Mouse (Mus musculus): ENCODE measurements around the gene Tle3. TPM values are rescaled to one million over a fixed set of nuclear protein-coding genes. Genes with fewer than 3 reads are reported as not detected.

Tle3 gene
- polyA plus RNA-seq, 1 experiment from 2014 or later, result 24.3 TPM

- Histone ChIP-seq H3K9ac (ENCODE audit: low read depth, low read length) (no peak overlapping the region), H3K4me1 (replicated peaks; ENCODE audit: control insufficient read depth, insufficient read depth, low read length) (peaks cover 44% of the 10 kb centered on the region), H3K27ac (ENCODE audit: low read depth, low read length) (peak overlapping the region; percentile 64), H3K27me3 (replicated peaks; ENCODE audit: control insufficient read depth, insufficient read depth, low read length) (no peaks in the 10 kb centered on the region), H3K4me2 (replicated peaks; ENCODE audit: low read depth) (no peak overlapping the region), H3K4me3 (ENCODE audit: low read depth, low read length) (no peak overlapping the region), H3K36me3 (ENCODE audit: control insufficient read depth, insufficient read depth) (peaks cover 55% of the 10 kb centered on the region; the same call in 1 of the 2 replicates), H3K9me3 (ENCODE audit: control insufficient read depth) (no peaks in the 10 kb centered on the region)
- ATAC-seq, result no peak
- WGBS, result 92% methylated on average over 3 of the region's 3 CpGs
- no peak for TF ChIP-seq CTCF (IDR thresholded peaks at IDR 0.05; ENCODE audit: low read depth)
Observed at GRCm38 (mm10) chr9:61381445-61381844, 9.3 kb downstream of the Tle3 start.

- Histone ChIP-seq H3K4me3 (ENCODE audit: low read depth, low read length) (no peak overlapping the region), H3K27ac (ENCODE audit: low read depth, low read length) (peak overlapping the region; percentile 64; the same call in 1 of the 2 replicates), H3K9me3 (ENCODE audit: control insufficient read depth) (no peaks in the 10 kb centered on the region), H3K36me3 (ENCODE audit: control insufficient read depth, insufficient read depth) (peaks cover 58% of the 10 kb centered on the region; the same call in 1 of the 2 replicates), H3K9ac (ENCODE audit: low read depth, low read length) (no peak overlapping the region), H3K27me3 (replicated peaks; ENCODE audit: control insufficient read depth, insufficient read depth, low read length) (no peaks in the 10 kb centered on the region), H3K4me2 (replicated peaks; ENCODE audit: low read depth) (no peak overlapping the region), H3K4me1 (replicated peaks; ENCODE audit: control insufficient read depth, insufficient read depth, low read length) (peaks cover 38% of the 10 kb centered on the region)
- 34% methylated on average over 8 of the region's 8 CpGs for WGBS
- 0 out of 2 replicates have a peak, but pooled peaks have one; percentile 16 for ATAC-seq
- no peak for TF ChIP-seq CTCF (IDR thresholded peaks at IDR 0.05; ENCODE audit: low read depth)
Observed at GRCm38 (mm10) chr9:61382595-61383186, 10.5 kb downstream of the Tle3 start.

DNA sequence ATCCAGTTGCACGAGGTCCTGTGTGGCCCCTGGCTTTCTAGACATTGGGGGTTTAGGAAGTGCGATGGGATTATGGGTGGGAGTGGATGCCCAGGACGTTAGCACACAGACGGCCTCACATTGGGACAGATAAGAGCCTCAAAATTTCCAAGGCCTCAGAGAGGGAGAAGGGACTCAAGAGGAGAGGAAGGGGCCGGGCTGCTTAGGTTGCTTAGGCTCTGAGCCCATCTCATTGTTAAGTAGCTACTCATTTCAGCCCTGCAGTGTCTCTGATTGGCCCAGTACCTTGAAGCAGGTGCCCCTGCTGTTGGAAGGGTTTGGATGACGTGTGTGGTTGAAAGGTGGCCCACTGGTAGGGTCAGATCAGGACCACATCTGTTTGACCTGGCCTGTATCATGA, 11.9 kb downstream of the Tle3 start:
- no peak overlapping the region for H3K4me2 ChIP-seq (replicated peaks; ENCODE audit: low read depth)
- 78% methylated on average over 6 of the region's 6 CpGs for WGBS
- H3K27me3 ChIP-seq (replicated peaks; ENCODE audit: control insufficient read depth, insufficient read depth, low read length), result no peaks in the 10 kb centered on the region
- ATAC-seq, result no peak
- H3K27ac ChIP-seq (ENCODE audit: low read depth, low read length), result no peak overlapping the region; the same call in 1 of the 2 replicates
- peaks cover 30% of the 10 kb centered on the region for H3K4me1 ChIP-seq (replicated peaks; ENCODE audit: control insufficient read depth, insufficient read depth, low read length)
- H3K9ac ChIP-seq (ENCODE audit: low read depth, low read length), result no peak overlapping the region
- H3K9me3 ChIP-seq (ENCODE audit: control insufficient read depth), result no peaks in the 10 kb centered on the region
- H3K36me3 ChIP-seq (ENCODE audit: control insufficient read depth, insufficient read depth), result peaks cover 52% of the 10 kb centered on the region; the same call in 1 of the 2 replicates
- TF ChIP-seq CTCF (IDR thresholded peaks at IDR 0.05; ENCODE audit: low read depth), result no peak
- no peak overlapping the region for H3K4me3 ChIP-seq (ENCODE audit: low read depth, low read length)

DNA sequence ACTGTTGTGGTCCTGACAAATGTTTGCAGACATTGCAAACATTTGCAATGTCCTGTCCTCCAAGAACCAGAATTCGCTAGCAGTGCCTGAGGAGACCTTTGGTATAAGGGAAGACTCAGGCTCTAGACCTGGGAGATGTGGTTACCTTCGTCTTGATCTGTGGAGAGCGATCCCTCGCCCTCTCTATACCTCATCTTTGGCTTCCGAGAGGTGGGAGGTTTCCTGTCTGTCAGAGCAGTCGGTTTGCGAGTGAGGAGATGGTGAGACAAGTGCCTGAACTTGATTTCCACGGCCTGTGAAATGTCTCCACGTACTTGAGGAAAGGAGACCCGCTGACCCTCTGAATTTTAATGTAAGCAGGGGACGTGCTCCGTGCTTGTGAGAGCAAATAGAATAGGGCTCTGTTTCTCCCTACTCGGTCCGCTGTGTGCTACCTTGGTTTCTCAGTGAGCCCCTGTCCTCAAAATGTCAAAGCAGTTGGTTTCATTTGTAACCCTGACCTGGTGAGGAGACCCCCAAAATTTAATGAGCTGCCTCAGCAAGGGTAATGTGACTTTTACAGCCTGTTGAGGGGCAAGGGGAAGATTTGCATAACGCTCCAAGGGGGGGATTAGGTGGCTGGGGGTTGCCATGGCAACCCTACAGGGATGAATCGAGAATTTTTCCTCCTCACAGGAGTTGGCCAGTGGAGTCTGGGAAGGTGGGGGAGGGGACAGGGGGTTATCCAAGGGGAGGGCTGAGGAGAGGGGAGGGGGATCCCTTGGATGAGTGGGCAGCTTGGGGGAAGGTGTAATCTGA, 12.7 kb downstream of the Tle3 start:
- no peak for ATAC-seq
- no peak for TF ChIP-seq CTCF (IDR thresholded peaks at IDR 0.05; ENCODE audit: low read depth)
- Histone ChIP-seq H3K36me3 (ENCODE audit: control insufficient read depth, insufficient read depth) (peaks cover 54% of the 10 kb centered on the region; the same call in 1 of the 2 replicates), H3K27me3 (replicated peaks; ENCODE audit: control insufficient read depth, insufficient read depth, low read length) (no peaks in the 10 kb centered on the region), H3K27ac (ENCODE audit: low read depth, low read length) (no peak overlapping the region), H3K9ac (ENCODE audit: low read depth, low read length) (no peak overlapping the region), H3K4me2 (replicated peaks; ENCODE audit: low read depth) (no peak overlapping the region), H3K9me3 (ENCODE audit: control insufficient read depth) (no peaks in the 10 kb centered on the region), H3K4me1 (replicated peaks; ENCODE audit: control insufficient read depth, insufficient read depth, low read length) (peaks cover 25% of the 10 kb centered on the region), H3K4me3 (ENCODE audit: low read depth, low read length) (no peak overlapping the region)
- 71% methylated on average over 16 of the region's 16 CpGs for WGBS

DNA sequence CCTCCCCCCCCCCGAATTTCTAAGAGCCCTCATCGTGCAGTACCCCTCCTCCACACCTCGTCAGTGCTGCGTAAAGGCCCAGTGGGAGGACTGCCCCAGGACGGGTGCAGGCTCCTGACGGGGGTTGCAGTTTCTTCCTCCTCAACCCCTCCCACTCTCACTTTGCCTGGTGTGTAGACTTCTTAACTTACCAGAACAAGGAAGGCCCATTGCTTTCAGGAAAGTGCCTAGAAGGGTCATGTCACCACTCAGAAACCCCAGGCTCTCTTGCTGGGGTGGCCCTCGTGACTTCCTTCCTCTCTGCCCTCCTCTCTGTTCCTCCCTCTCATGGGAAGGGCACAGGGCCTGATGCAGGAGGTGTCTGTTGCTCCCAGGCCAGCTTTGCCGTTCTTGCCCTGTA, 13.6 kb downstream of the Tle3 start:
- peaks cover 18% of the 10 kb centered on the region for H3K4me1 ChIP-seq (replicated peaks; ENCODE audit: control insufficient read depth, insufficient read depth, low read length)
- WGBS, result 66% methylated on average over 8 of the region's 8 CpGs
- H3K4me2 ChIP-seq (replicated peaks; ENCODE audit: low read depth), result no peak overlapping the region
- no peaks in the 10 kb centered on the region for H3K9me3 ChIP-seq (ENCODE audit: control insufficient read depth)
- H3K4me3 ChIP-seq (ENCODE audit: low read depth, low read length), result no peak overlapping the region
- no peak overlapping the region for H3K27ac ChIP-seq (ENCODE audit: low read depth, low read length)
- H3K27me3 ChIP-seq (replicated peaks; ENCODE audit: control insufficient read depth, insufficient read depth, low read length), result no peaks in the 10 kb centered on the region
- no peak overlapping the region for H3K9ac ChIP-seq (ENCODE audit: low read depth, low read length)
- peaks cover 54% of the 10 kb centered on the region; the same call in 1 of the 2 replicates for H3K36me3 ChIP-seq (ENCODE audit: control insufficient read depth, insufficient read depth)
- no peak for TF ChIP-seq CTCF (IDR thresholded peaks at IDR 0.05; ENCODE audit: low read depth)
- no peak for ATAC-seq

DNA sequence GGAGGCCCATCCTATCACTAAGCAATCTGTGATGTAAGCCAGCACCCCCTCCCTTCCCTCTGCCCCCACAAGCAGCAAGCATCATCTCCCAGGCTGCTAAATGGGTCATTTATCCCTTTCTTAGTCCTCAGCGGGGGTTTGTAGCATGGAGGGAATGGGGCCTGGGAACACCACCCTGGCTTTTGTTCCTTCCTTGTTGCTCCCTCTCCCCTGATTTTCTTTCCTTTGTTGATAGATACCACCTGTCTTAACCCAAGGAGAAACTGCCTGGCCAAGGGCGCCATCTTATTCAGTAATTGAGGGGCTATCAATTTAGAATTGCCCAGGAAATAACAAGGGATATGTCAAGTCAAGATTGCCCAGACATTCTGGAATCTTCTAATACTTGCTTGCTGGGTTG, 14.1 kb downstream of the Tle3 start:
- Histone ChIP-seq H3K9ac (ENCODE audit: low read depth, low read length) (no peak overlapping the region), H3K4me1 (replicated peaks; ENCODE audit: control insufficient read depth, insufficient read depth, low read length) (peaks cover 13% of the 10 kb centered on the region), H3K4me3 (ENCODE audit: low read depth, low read length) (no peak overlapping the region), H3K9me3 (ENCODE audit: control insufficient read depth) (no peaks in the 10 kb centered on the region), H3K36me3 (ENCODE audit: control insufficient read depth, insufficient read depth) (peaks cover 48% of the 10 kb centered on the region; the same call in 1 of the 2 replicates), H3K4me2 (replicated peaks; ENCODE audit: low read depth) (no peak overlapping the region), H3K27ac (ENCODE audit: low read depth, low read length) (no peak overlapping the region), H3K27me3 (replicated peaks; ENCODE audit: control insufficient read depth, insufficient read depth, low read length) (no peaks in the 10 kb centered on the region)
- TF ChIP-seq CTCF (IDR thresholded peaks at IDR 0.05; ENCODE audit: low read depth), result no peak
- ATAC-seq, result no peak
- WGBS, result 87% methylated on average over 2 of the region's 2 CpGs
